Mouse (Mus musculus) WW6 (cell line): ENCODE results near the gene Cbln3.

Experiments
- DNase-seq: peaks from one replicate; pipeline ENCODE4 v3.0.0-alpha.2; 2013; ENCODE audit warnings: low read depth, low spot score

Gene Cbln3

DNA sequence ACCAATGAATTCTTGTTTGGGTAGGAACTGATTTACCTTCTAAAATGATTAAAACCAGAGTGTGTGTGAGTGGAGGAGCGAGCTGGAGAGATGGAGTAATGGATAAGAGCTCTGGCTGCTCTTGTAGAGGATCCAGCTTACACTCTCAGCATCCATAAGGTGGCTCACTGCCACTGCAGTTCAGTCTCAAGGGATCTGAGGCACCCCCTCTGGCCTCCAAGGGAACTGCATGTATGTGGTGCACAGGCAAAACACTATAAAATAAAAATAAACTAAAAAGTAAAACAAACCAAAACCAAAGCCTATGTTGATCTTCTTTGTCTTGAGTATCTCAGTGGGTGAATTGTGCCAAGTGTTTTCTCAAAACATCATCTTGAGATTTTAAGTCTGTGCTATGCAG, 4.6 kb downstream of the Cbln3 start:
- no peak for DNase-seq

DNA sequence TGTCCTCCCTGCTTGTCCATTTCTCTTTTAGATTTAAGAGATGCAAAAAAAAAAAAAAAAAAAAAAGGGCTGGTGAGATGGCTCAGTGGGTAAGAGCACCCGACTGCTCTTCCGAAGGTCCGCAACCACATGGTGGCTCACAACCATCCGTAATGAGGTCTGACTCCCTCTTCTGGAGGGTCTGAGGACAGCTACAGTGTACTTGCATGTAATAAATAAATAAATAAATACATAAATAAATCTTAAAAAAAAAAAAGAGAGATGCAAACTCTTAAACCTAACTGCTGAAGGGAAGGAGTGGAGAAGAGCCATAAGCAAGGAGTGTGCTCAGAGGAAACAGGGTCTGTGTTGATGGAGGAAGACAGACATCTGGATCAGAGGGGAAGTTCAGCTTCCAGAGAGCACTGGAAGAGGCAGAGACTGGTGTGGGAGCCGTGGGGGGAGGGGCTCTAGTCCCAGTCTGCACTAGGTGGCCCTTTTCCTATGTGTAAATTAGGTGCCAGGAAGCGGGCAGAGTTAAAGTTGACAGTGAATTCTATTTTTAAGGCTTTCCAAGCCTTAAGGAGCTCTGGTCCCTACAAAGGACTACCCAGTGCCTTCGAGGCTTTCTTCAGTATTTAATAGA, 5.8 kb downstream of the Cbln3 start:
- DNase-seq = no peak

DNA sequence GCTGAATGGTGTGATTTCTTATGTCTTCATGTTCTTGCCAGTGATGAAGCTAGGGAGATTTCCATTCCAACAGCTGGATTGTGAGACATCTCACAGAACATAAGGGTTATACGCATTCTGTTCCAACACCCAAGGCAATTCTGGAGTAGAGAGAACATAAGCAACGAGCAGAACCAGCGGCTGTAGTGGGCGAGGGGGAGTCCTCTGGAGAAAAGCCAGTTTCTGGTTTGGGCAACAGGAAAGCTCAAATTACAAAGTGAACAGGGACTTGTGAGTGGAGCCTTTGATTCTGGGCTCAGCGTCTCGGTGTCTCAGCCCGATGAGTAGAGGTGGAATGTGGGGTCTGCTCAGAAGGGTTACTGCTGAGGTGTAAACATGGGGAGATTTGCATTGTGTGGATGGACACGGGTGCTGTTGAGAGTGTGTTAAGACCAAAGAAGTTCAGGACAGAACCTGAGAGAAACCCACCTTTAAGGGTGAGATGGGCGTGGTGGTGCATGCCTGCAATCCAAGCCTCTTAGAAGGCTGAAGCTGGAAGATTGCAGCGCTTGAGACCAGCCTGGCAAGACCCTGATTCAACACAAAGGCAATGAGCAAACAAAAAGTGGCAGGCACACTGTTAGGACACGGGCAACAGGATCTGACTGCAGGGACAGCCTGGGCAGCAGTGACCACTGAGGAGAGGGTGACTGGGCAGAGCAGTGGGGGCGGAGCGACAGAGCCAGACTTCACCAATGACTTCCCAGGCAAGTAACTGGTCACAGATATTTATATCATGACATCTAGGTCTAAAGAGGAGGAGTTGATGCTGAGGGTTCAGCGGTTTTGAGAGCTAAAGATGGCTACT, 6.5 kb downstream of the Cbln3 start:
- no peak for DNase-seq

DNA sequence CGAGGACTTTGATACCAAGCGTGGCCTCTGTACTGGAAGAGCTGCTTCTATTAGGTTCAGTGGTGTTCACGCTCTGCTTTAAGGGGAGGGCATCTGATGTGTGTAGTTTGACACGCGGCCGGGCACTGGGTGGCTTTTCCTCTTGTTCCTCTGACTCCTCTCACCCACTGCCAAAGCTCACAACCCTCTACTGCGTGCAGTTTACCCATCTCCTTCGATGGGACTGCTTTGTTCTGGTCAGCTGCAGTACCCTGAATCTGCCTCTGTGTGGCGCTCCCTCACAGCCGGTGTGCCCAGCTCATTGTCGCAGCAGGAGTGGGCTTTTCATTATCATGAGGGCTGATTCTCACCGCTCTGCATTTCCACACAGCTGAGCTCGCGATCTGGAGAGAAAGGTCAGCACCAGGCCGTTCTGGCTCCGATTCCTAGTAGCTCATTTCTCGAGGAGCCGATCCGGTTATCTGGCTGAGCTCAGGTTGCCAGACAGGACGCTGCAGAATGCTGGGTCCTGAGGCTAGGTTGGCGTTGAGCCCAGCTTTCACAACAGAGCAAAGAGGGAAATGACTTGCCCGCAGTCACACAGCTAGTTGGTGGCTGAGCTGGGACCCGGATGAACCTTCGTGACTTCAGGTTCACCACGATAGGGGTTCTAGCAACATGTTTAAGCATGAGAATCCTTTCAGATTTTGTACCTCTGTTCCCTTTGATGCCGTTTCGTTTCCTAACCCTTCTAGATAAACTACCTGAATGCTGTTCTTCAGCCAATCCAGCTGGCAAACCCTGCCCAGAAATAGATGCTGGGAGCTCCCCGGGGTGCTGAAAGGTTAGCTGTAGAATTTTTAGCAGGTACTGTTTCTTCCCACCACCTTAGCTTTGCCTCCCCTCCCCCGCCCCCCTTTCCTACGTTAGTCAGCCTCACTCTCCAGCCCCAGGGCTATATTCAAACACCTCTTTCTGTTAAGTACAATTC, 10.2 kb downstream of the Cbln3 start:
- no peak for DNase-seq

DNA sequence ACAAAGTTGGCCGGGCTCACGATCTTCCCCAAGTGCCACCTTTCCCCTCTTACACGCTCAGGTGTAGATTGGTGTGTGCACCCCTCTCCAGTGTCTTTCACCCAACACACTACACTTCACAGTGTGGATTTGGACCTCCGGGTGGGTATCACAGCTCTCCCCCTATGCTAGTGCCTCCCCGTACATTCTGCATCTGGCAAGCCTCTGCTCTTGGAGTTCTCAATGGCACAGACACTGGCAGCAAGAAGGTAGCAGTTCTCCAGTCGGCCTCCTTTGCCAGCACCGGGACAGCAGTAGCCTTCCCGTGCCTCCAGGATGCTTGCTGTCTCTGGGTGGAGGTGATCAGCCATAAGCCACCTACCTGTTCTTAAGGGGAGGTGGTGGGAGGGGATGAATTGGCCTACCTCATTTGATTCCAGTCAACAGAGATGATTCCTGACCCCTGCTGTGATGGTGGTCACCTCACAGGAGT, 10.9 kb downstream of the Cbln3 start:
- no peak for DNase-seq

DNA sequence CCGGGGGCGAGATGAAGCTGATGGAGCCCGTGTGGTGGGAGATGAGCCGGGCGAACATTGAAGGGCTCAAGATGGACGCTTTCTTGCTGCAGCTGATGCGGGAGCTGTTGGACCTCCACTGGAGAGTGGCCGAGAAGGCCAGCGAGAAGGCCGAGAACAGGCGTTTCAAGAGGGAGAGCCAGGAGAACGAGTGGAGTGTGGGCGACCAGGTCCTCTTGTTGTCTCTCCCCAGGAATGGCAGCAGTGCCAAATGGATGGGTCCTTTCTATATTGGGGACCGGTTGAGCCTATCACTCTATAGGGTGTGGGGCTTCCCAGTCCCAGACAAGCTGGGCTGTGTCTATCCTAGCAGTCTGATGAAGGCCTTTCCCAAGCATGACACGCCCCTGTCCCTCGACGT, 11.6 kb downstream of the Cbln3 start:
- no peak for DNase-seq

DNA sequence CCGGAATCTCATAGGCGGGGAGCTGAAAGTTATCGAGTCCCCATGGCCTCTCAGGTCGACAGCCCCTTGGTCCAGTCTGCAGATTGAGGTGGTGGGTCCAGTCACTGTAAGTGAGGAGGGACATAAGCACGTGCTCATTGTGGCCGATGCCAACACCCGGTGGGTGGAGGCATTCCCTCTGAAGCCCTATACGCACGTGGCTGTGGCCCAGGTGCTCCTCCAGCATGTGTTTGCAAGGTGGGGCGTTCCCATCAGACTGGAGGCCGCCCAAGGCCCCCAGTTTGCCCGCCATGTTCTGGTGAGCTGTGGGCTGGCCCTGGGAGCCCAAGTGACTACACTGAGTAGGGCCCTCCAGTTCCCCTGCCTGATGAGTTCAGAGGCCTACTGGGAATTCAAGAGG, 12.2 kb downstream of the Cbln3 start:
- no peak for DNase-seq

DNA sequence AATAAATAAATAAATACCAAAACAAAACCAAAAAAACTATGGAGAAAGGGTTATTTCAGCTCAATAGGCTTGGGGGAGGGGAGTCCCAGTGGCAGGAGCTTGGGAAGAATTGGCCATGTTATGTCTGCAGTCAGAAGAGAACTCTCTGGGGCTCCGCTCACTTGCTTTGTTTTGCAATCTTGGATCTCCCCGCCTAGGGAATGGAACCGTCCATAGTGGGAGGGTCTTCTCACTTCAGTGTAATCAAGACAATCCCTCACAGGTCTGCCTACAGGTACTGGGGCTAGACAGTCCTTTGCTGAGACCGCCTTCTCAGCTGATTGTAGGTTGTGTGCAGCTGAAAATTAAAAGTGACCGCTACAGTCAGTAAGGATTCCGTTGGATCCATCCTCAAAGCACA, 14.7 kb downstream of the Cbln3 start:
- no peak for DNase-seq

DNA sequence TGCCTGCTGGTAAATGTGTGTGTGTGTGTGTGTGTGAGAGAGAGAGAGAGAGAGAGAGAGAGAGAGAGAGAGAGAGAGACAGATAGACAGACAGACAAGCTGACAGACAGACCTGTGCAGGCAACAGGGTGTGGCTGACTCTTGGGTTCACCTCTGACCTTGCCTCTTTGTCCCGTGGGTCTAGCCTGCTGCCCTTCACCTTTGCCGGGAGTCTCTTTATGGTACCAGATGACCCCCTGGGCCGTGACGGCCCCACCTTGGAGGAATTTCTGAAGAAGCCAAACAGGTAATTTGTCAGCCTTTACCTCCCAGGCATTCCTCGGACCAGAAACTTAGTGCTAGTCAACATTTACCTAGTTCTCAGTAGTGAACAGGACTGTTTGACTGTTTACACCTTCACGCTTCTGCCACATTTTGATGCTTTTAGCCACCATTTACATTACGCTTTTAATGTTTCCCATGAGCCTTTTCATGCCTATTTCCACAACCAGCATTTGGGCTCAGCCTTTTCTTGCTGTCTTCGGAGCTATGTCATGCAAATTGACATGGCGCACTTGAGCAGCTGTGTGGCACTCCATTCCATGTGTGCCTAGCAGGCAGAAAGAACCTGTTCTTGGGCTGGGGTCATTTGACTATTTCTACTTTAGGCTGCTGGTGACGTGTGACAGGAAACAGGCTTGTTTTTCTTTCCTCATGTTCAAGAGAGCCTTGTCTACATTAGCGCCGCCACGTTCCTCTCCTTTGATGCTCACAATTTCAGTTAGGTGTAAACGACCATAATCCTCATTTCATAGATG, 15.8 kb downstream of the Cbln3 start:
- DNase-seq = no peak

DNA sequence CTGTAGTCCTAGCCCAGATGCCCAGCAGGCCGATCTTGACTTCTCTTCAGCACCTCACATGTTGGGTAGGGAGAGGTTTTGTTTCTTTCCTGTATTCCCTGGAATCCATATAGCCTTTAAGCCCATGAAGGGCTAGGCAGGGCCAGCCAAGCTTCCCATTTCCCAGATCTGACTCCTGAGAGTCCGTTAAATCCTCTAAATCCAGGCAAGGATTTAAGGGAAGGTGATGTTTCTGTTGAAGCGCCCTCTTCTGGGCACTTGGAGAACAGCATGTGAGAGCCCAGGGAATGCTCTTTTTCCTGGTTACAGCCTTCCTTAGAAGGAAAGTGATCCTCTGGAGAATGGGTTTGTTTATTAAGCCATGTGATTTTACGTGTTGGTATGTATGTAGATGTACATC, 17.2 kb downstream of the Cbln3 start:
- DNase-seq = no peak

DNA sequence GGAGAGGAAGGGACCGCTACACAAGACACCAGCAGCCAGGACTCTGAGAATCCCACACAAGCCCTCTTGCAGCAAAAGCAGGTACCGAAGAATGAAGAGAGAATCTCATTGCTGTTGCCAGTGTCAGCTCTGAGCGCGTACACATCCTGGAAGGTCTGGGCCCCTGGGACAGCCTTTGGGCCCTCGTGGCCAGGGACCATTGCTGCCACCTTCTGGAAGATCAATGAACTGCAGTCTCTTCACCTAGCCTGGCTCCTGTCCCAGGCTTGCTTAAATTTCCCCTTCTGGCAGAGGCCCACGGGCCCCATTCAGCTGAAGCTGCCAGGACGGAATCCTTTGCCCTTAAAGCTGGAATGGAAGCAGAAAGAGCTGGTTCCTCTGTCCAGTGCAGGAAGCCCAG, 20.4 kb downstream of the Cbln3 start:
- peak; percentile 67 for DNase-seq

DNA sequence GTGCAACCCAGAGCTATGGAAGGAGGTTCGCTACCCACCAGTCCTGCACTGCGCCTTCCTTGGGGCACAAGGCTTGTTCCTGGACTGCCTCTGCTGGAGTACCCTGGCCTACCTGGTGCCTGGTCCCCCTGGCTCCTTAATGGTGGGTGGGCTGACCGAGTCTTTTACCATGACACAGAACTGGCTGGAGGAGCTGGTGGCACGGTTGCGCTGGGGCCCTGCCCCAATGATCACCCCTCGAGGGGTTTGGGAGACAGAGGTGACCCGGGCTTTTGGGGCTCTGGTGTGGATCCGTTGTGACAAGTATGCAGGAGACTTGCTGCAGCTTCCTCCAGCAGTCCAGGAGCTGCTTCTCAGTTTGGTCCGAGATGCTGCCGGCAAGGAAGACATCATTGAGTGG, 21.2 kb downstream of the Cbln3 start:
- no peak for DNase-seq

DNA sequence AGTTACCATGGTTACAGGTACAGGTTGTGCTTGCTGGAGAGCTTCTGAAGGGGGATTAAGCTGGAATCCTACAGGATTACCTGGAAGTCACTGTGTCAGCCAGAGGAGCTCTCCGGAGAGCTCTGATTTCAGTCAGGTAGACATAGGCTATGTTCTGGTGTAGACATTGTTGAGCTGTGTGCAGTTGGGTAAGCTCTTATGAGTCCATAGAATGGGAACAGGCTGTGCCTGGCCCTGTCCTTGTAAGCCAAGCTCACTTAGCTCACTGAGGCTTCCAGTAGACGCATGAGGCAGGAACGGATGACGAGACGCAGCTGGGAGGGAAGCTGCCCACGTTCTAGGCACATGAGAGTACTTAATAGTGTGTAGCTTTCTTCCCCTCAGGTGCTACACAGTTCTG, 22.0 kb downstream of the Cbln3 start:
- DNase-seq = no peak

DNA sequence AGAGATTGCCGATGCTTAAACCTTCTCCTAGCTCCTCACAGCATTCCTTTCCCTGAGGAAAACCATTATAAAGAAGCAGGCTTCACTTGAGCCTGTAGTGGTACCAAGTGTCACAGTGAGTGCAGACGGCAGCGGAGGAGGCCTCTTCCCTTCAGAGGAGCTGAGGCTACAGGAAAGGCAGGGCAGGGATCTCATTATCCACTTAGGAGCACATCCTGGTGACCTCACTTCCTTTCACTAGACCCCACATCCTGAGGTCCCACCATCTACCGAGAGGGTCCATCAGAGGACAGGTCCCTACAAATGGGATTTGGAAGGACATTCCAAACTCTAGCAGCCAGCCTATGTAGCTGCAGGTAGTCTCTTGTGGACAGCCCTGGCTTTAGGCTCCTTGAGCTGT, 26.6 kb downstream of the Cbln3 start:
- no peak for DNase-seq

DNA sequence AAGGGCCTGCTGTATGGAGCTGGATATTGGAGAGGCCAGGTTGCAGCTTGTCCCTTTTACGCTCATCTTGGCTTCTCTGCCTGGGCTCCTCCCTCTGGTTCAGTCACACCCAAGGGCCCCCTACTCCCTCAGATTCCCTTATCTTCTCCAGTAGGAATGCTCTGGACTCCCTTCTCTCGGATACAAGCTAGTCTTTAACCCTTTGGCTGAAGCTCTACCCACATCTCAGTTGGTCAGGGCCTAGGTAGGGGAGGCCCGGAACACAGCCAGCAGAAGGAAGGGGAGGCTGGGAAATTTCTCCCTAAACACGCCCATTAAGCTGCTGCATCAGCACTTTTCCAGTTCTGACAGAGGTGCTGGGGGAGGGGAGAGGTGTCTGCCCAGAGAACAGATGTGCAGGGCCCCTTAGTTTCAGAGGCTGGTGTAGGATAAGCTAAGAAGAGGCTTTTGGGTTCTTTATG, 29.1 kb downstream of the Cbln3 start:
- no peak for DNase-seq

DNA sequence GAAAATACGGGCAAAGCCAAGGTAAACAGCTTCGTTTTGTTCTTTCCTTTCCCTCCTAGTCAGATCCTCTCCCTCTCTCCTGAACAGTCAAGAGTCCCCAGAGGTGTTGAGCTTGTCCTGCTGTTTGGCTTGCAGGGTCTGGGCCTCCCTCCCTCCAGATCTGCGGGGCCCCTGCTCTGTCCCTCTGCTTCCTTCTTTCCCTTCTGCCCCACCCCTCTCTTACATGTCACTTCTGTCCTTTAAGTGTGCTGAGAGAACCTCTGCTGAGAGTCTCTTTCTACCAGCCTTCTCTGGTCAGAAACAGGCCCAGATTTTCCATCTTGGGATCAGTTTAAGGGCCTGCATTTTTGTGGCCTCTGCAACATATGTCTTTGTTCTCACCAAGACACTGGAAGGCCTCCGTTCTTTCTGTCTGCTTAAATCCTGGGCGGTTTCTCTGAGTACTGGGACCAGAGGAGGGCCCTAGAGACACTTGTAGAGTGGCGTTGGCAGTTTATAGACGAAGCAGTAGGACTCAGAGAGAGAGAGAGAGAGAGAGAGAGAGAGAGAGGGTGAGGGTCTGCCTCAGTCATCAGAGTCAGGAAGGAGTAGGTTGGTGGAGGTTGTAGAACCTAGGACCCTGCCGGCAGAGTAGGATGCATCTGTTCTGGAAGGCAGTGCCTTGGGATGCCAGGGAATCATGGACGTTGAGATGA, 29.6 kb downstream of the Cbln3 start:
- DNase-seq = no peak

DNA sequence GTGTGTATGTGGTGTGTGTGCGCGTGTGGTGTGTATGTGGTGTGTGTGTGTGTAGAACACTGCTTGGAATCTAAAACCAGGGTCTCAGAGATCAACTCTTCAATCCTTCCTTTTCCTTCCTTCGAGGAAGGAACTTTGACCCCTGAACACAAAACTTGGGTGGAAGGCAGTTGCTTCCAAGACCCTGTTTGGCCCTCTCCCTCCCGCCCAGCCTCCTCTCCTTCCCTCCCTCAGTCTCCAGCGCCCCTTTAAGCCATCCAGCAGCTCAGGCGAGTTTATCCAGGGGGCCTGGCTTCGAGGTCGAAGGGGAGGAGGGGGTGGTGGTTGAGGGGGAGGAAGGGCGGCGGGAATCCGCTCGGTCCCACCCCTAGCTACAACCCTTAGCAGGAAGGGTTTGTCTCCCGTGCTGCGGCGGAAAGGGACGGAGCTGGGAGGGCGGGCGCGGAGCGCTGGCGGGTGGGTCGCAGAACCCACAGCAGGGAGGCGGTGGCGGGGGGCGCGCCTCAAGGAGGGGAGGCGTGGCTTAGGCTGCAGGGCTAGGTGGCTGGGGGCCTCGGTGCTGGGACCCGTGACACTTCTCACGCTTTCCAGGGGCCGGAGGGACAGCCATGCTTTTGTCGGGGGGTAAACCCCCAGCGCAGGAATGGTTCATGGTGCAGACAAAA, 30.4 kb downstream of the Cbln3 start, which contains the start of gene Nynrin:
TSS of gene Nynrin (plus strand) at position 390 of the 665 bp plus-strand sequence.
- DNase-seq = peak; percentile 66

DNA sequence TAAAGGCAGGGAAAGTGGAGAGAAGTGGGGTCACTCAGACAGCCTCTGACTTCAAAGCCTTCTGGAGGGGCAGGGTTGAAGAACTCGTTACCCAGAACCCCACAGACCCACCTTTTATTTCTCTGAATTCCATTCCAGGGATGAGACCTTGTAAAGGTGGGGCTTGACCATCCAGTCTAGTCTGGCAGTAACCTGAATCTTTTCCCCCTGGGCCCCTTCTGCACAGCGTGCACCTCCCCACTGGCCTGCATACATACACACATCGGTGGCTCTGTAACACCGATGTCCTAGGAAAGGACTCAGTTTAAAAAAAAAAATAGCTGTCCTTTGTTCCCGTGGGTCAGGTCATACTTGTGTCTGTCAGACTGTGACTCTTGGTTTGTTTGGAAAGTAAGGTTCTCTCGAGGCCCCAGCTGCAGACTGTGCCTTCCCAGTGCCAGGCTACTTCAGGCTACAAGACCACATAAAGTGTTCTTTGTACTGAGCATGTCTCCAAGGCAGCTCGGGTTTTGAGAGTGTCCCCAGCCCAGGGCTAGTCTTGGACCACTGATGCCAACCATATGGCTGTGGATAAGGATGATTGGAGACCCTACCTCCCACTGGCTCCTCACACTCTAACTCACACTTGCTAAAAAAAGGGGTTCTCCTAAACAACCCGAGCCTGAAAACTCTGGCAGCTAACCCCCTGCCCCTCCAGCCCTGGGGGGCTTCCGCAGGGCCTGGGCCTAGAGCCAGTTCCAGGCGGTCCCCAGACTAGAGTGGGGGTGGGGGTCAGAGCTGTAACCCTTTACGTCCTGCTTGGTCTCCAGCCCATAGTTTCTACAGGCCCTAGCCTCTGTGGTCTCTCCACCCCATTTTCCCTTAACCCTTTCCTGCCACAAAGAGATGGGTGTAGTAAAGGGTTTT, 31.3 kb downstream of the Cbln3 start:
- DNase-seq = no peak

DNA sequence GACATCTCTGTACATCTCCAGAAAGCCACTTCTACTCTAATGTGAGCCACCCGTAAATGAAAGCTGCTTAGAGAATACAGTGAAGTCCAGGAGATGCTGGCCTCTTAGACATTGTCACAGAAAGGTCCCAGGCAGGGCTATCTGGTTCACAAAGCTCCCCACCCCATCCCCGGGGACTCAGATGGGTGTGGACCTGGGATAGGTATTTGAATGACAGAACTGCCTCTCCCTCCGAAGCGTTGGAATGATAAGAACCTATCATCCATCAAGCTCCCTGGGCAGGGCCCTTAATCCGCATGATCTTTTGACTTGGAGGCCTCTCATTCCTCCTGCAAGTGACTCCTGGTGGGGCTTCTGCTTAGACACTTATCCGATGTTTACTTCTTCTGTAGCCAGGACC, 33.3 kb downstream of the Cbln3 start:
- no peak for DNase-seq
